Mouse (Mus musculus) olfactory bulb, adult 2 months (tissue): Measurements from ENCODE around the gene Rgl1.

Source experiments
- CTCF ChIP-seq: fragments of 200-500 bp; IDR thresholded peaks from 2 replicates; pipeline ENCODE4 v1.5.1; 2012; ENCODE audit warnings: low read depth, mild to moderate bottlenecking, low read length, moderate library complexity; ENCODE audit not compliant: insufficient read depth
- POLR2A ChIP-seq: fragments of 200-500 bp; IDR thresholded peaks from 2 replicates; pipeline ENCODE4 v1.6.1; 2012; ENCODE audit warnings: mild to moderate bottlenecking, low read depth, low read length, moderate library complexity; ENCODE audit not compliant: insufficient read depth

DNA sequence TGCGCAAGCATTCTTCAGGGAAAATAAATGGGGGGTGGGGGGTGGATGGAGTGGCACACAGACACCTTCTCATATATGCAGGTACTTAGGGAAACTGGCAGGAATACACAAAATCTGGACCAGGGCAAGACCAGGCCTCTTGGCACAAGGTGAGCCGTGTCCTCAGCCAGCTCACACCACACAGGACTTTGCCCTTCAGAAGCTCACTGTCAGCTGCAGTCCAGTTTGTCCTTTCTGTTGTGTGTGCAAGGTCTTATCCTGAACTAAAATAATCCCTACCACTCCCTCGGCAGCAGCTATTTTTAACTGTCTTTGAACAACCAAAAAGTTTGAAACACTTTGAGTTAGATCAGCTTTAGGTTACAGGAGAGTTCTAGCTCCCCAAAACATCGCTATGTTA lies 227.3 kb downstream of the Rgl1 start:
- TF ChIP-seq CTCF, result no peak
- no peak for TF ChIP-seq POLR2A
